Mouse (Mus musculus) MEL (cell line): ENCODE results near the gene Edem1. TPM values are rescaled to one million over a fixed set of nuclear protein-coding genes. Genes with fewer than 3 reads are reported as not detected.

Source experiments
- DNase-seq: peaks from one replicate; pipeline ENCODE4 v3.0.0; 2011; ENCODE audit warnings: low read depth, low spot score
- H3K27ac ChIP-seq: 2 replicates; pipeline ENCODE4 v1.5.1; 2012; ENCODE audit warnings: low read depth, mild to moderate bottlenecking, control low read depth, low read length, moderate library complexity; ENCODE audit not compliant: control insufficient read depth
- H3K27me3 ChIP-seq, 2 experiments: fragments of 150-350 bp in 1 of 2; sonication (generic) in 1 of 2; 2 replicates each; pipeline ENCODE4 v1.6.1; 2012; ENCODE audit warnings: low read length in 2 of 2, mild to moderate bottlenecking in 2 of 2, improper control_type of control experiment in 1 of 2, moderate library complexity in 1 of 2; ENCODE audit not compliant: insufficient read depth in 2 of 2, control insufficient read depth in 1 of 2
- H3K36me3 ChIP-seq, 2 experiments: 2 replicates each; pipeline ENCODE4 v1.6.1; 2012 to 2014; ENCODE audit warnings: low read length in 2 of 2, improper control_type of control experiment in 1 of 2, inconsistent platforms in 1 of 2, mild to moderate bottlenecking in 1 of 2; ENCODE audit not compliant: insufficient read depth in 2 of 2, control insufficient read depth in 1 of 2
- H3K4me1 ChIP-seq, 2 experiments: fragments of 150-350 bp in 1 of 2; sonication (generic) in 1 of 2; 2 replicates each; pipeline ENCODE4 v1.6.1; 2012; ENCODE audit warnings: low read length in 2 of 2, improper control_type of control experiment in 1 of 2, mild to moderate bottlenecking in 1 of 2; ENCODE audit not compliant: insufficient read depth in 2 of 2, control insufficient read depth in 1 of 2
- H3K4me3 ChIP-seq, 2 experiments: fragments of 150-350 bp in 1 of 2; sonication (generic) in 1 of 2; 2 replicates each; pipeline ENCODE4 v1.5.1; 2012; ENCODE audit warnings: low read depth in 2 of 2, low read length in 2 of 2, mild to moderate bottlenecking in 2 of 2, moderate library complexity in 2 of 2, control low read depth in 1 of 2, improper control_type of control experiment in 1 of 2; ENCODE audit not compliant: control insufficient read depth in 1 of 2, insufficient read depth in 1 of 2
- H3K79me2 ChIP-seq: 2 replicates; pipeline ENCODE4 v1.6.1; 2012; ENCODE audit warnings: mild to moderate bottlenecking, low read length, moderate library complexity; ENCODE audit not compliant: control insufficient read depth, poor library complexity, insufficient read depth
- H3K9ac ChIP-seq: 2 replicates; pipeline ENCODE4 v1.6.1; 2012; ENCODE audit warnings: low read depth, mild to moderate bottlenecking, control low read depth, low read length, moderate library complexity; ENCODE audit not compliant: control insufficient read depth, poor library complexity, severe bottlenecking
- H3K9me3 ChIP-seq: fragments of 150-350 bp; sonication (generic); replicated peaks from 2 replicates; pipeline ENCODE4 v1.6.1; 2012; ENCODE audit warnings: mild to moderate bottlenecking, low read length, improper control_type of control experiment, moderate library complexity; ENCODE audit not compliant: insufficient read depth
- BHLHE40 ChIP-seq: IDR thresholded peaks from 2 replicates; pipeline ENCODE4 v1.6.1; 2012; ENCODE audit warnings: low read depth, mild to moderate bottlenecking, inconsistent platforms, low read length, improper control_type of control experiment, borderline replicate concordance
- CHD1 ChIP-seq: IDR thresholded peaks from 2 replicates; pipeline ENCODE4 v1.6.1; 2012; ENCODE audit warnings: low read depth, mild to moderate bottlenecking, inconsistent platforms, low read length, improper control_type of control experiment
- CHD2 ChIP-seq: IDR thresholded peaks from 2 replicates; pipeline ENCODE4 v1.6.1; 2011; ENCODE audit warnings: low read length, improper control_type of control experiment
- E2F4 ChIP-seq: IDR thresholded peaks from 2 replicates; pipeline ENCODE4 v1.6.1; 2011; ENCODE audit warnings: low read depth, low read length, improper control_type of control experiment, borderline replicate concordance
- ELF1 ChIP-seq: IDR thresholded peaks from 2 replicates; pipeline ENCODE4 v1.6.1; 2014; ENCODE audit warnings: low read depth, mild to moderate bottlenecking, inconsistent platforms, low read length, improper control_type of control experiment, moderate library complexity
- EP300 ChIP-seq, 2 experiments: IDR thresholded peaks; 2 replicates each; pipeline ENCODE4 v1.6.1; 2011; ENCODE audit warnings: improper control_type of control experiment in 2 of 2, low read length in 2 of 2, low read depth in 1 of 2, mild to moderate bottlenecking in 1 of 2
- HCFC1 ChIP-seq: IDR thresholded peaks from 2 replicates; pipeline ENCODE4 v1.6.1; 2012; ENCODE audit warnings: low read depth, mild to moderate bottlenecking, inconsistent platforms, low read length, improper control_type of control experiment, moderate library complexity
- KAT2A ChIP-seq: conservative IDR thresholded peaks from 2 replicates; pipeline ENCODE4 v1.6.1; 2012; ENCODE audit warnings: low read depth, low read length, improper control_type of control experiment, inconsistent platforms
- MAX ChIP-seq: IDR thresholded peaks from 2 replicates; pipeline ENCODE4 v1.6.1; 2011; ENCODE audit warnings: low read length, improper control_type of control experiment
- MAZ ChIP-seq: IDR thresholded peaks from 2 replicates; pipeline ENCODE4 v1.6.1; 2012; ENCODE audit warnings: low read depth, mild to moderate bottlenecking, inconsistent platforms, low read length, improper control_type of control experiment
- MEF2A ChIP-seq: IDR thresholded peaks from 2 replicates; pipeline ENCODE4 v1.6.1; 2014; ENCODE audit warnings: low read depth, mild to moderate bottlenecking, inconsistent platforms, low read length, improper control_type of control experiment; ENCODE audit not compliant: poor library complexity, insufficient replicate concordance, severe bottlenecking; ENCODE audit errors: extremely low read depth
- MYB ChIP-seq: IDR thresholded peaks from 2 replicates; pipeline ENCODE4 v1.6.1; 2011; ENCODE audit warnings: mild to moderate bottlenecking, low read depth, low read length, improper control_type of control experiment
- MYC ChIP-seq: IDR thresholded peaks from 2 replicates; pipeline ENCODE4 v1.6.1; 2011; ENCODE audit warnings: low read depth, mild to moderate bottlenecking, low read length, improper control_type of control experiment, moderate library complexity
- NELFE ChIP-seq: IDR thresholded peaks from 2 replicates; pipeline ENCODE4 v1.6.1; 2011; ENCODE audit warnings: low read depth, low read length, improper control_type of control experiment
- POLR2AphosphoS5 ChIP-seq: IDR thresholded peaks from 2 replicates; pipeline ENCODE4 v1.6.1; 2012; ENCODE audit warnings: low read depth, borderline replicate concordance, mild to moderate bottlenecking, inconsistent platforms, low read length, moderate library complexity, mixed read lengths
- RCOR1 ChIP-seq: IDR thresholded peaks from 2 replicates; pipeline ENCODE4 v1.6.1; 2012; ENCODE audit warnings: low read depth, mild to moderate bottlenecking, inconsistent platforms, low read length, improper control_type of control experiment
- SMC3 ChIP-seq: IDR thresholded peaks from 2 replicates; pipeline ENCODE4 v1.6.1; 2011; ENCODE audit warnings: low read depth, low read length, improper control_type of control experiment
- TAL1 ChIP-seq: IDR thresholded peaks from 2 replicates; pipeline ENCODE4 v1.6.1; 2012; ENCODE audit warnings: mild to moderate bottlenecking, inconsistent platforms, low read length, moderate library complexity, mixed read lengths
- UBTF ChIP-seq: IDR thresholded peaks from 2 replicates; pipeline ENCODE4 v1.6.1; 2012; ENCODE audit warnings: low read depth, mild to moderate bottlenecking, inconsistent platforms, low read length, improper control_type of control experiment, moderate library complexity, borderline replicate concordance; ENCODE audit not compliant: insufficient read depth
- USF1 ChIP-seq: IDR thresholded peaks from 2 replicates; pipeline ENCODE4 v1.6.1; 2014; ENCODE audit warnings: low read depth, mild to moderate bottlenecking, inconsistent platforms, low read length, improper control_type of control experiment, moderate library complexity
- ZKSCAN1 ChIP-seq: IDR thresholded peaks from 2 replicates; pipeline ENCODE4 v1.6.1; 2012; ENCODE audit warnings: low read depth, mild to moderate bottlenecking, inconsistent platforms, low read length, improper control_type of control experiment, moderate library complexity
- ZNF384 ChIP-seq: IDR thresholded peaks from 2 replicates; pipeline ENCODE4 v1.6.1; 2012; ENCODE audit warnings: low read depth, mild to moderate bottlenecking, inconsistent platforms, low read length, improper control_type of control experiment
- polyA plus RNA-seq, 2 experiments: library from polyadenylated mRNA; stranded (reverse) in 1 of 2; unstranded in 1 of 2; fragments of >175 nt in 1 of 2; fragments of >200 nt in 1 of 2; gene quantifications; 2 replicates each; pipeline versions ENCODE4 v1.2.1 to v1.2.4; 2012; ENCODE audit warnings: low replicate concordance in 2 of 2, low read depth in 1 of 2; ENCODE audit not compliant: insufficient read length in 2 of 2, insufficient read depth in 1 of 2, missing spikeins in 1 of 2
- total RNA-seq: library from RNA; depleted of rRNA; stranded (reverse); fragments of 300-350 nt; gene quantifications from 2 replicates; pipeline ENCODE4 v1.2.3, GENCODE M21; 2012

Edem1 gene
- total and polyA plus RNA-seq, 3 experiments = 10.8 to 17.9 TPM; not detected in 1

GRCm38 (mm10) chr6:108829386-108830370, 1.2 kb downstream of the Edem1 start:
- H3K4me1 ChIP-seq = peaks cover 14 to 38% of the 10 kb centered on the region in 2 experiments
- H3K79me2 ChIP-seq = peaks cover 20% of the 10 kb centered on the region
- TF ChIP-seq NELFE = no peak
- TF ChIP-seq MAZ = no peak
- no peak for TF ChIP-seq MYB
- no peak for TF ChIP-seq UBTF
- TF ChIP-seq HCFC1 = no peak
- TF ChIP-seq MEF2A = no peak
- no peak for TF ChIP-seq ZKSCAN1
- TF ChIP-seq RCOR1 = no peak
- no peak for TF ChIP-seq MAX
- TF ChIP-seq POLR2AphosphoS5 = no peak
- TF ChIP-seq EP300 (IDR thresholded peaks at IDR 0.05; ENCODE audit: low read depth in 1 of 2, low read length in 2 of 2) = no peak
- TF ChIP-seq ELF1 = no peak
- no peak for TF ChIP-seq CHD2
- no peak for TF ChIP-seq KAT2A
- no peak for TF ChIP-seq SMC3
- TF ChIP-seq BHLHE40 = no peak
- TF ChIP-seq TAL1 = no peak
- no peak for TF ChIP-seq MYC
- TF ChIP-seq E2F4 = no peak
- TF ChIP-seq, all 39 proteins: peak for 0
- Histone ChIP-seq H3K36me3 (peaks cover 0 to 34% of the 10 kb centered on the region in 2 experiments; a peak in 2 of 4 replicates), H3K27me3 (no peaks in the 10 kb centered on the region), H3K9me3 (no peaks in the 10 kb centered on the region), H3K4me3 (peak overlapping the region; percentile 76 to 97), H3K27ac (no peak overlapping the region), H3K9ac (peak overlapping the region; percentile 93)
- peak; percentile 36 for DNase-seq

GRCm38 (mm10) chr6:108832170-108832569, 3.7 kb downstream of the Edem1 start:
- TF ChIP-seq CHD1 (no peak), NELFE (no peak), SMC3 (no peak), ZNF384 (peak; percentile 66; the same call in 1 of the 2 replicates), USF1 (no peak)
- TF ChIP-seq, all 39 proteins: peak for 1
- Histone ChIP-seq H3K9ac (no peak overlapping the region), H3K27me3 (no peaks in the 10 kb centered on the region), H3K36me3 (peaks cover 0 to 34% of the 10 kb centered on the region in 2 experiments; a peak in 3 of 4 replicates), H3K79me2 (peaks cover 26% of the 10 kb centered on the region), H3K4me1 (peaks cover 14 to 38% of the 10 kb centered on the region in 2 experiments), H3K9me3 (no peaks in the 10 kb centered on the region), H3K4me3 (no peak overlapping the region), H3K27ac (no peak overlapping the region)
- DNase-seq = no peak
